Mouse (Mus musculus) limb, embryonic 15.5 days (tissue): ENCODE data around the gene Kcnk15. TPM values are rescaled to one million over a fixed set of nuclear protein-coding genes. Genes with fewer than 3 reads are reported as not detected.

Source experiments
- ATAC-seq: fragments of 200-750 bp; cut with Nextera tagmentation; 2 replicates; pipeline ENCODE4 v1.8.0; 2017; ENCODE audit warnings: low read depth, moderate TSS enrichment; ENCODE audit not compliant: insufficient number of reproducible peaks, low FRiP score, low TSS enrichment
- H3K27ac ChIP-seq: fragments of 300-500 bp; sonication (generic); 2 replicates; pipeline ENCODE4 v1.5.1; 2015; ENCODE audit warnings: moderate library complexity, mild to moderate bottlenecking, inconsistent platforms
- H3K27me3 ChIP-seq: fragments of 300-500 bp; sonication (generic); 2 replicates; pipeline ENCODE4 v1.6.1; 2015; ENCODE audit warnings: inconsistent platforms
- H3K36me3 ChIP-seq: fragments of 300-500 bp; sonication (generic); 2 replicates; pipeline ENCODE4 v1.6.1; 2015; ENCODE audit warnings: inconsistent platforms
- H3K4me1 ChIP-seq: fragments of 300-500 bp; sonication (generic); 2 replicates; pipeline ENCODE4 v1.6.1; 2015; ENCODE audit warnings: inconsistent platforms
- H3K4me2 ChIP-seq: fragments of 300-500 bp; sonication (generic); 2 replicates; pipeline ENCODE4 v1.6.1; 2015; ENCODE audit warnings: mild to moderate bottlenecking, inconsistent platforms
- H3K4me3 ChIP-seq: fragments of 300-500 bp; sonication (generic); 2 replicates; pipeline ENCODE4 v1.5.1; 2015; ENCODE audit warnings: mild to moderate bottlenecking, inconsistent platforms
- H3K9ac ChIP-seq: fragments of 300-500 bp; sonication (generic); 2 replicates; pipeline ENCODE4 v1.6.1; 2015; ENCODE audit warnings: inconsistent platforms
- H3K9me3 ChIP-seq: fragments of 300-500 bp; sonication (generic); 2 replicates; pipeline ENCODE4 v1.6.1; 2016; ENCODE audit warnings: inconsistent platforms
- WGBS: fragments of 180-500 bp; shearing (Covaris S2); methylation state at CpG from one replicate; pipeline ENCODE4 v1.1.7; 2015; 5-methylcytosine and 5-hydroxymethylcytosine counted together
- polyA plus RNA-seq: library from polyadenylated mRNA; unstranded; fragments of >200 nt; fragmentation: Nextera tagmentation; extraction: Ambion mirVana; gene quantifications from 2 replicates; pipeline ENCODE4 v1.2.1, GENCODE M21; 2015

The Kcnk15 gene
- polyA plus RNA-seq, 1 experiment from 2014 or later: not detected

- no peaks in the 10 kb centered on the region for H3K9me3 ChIP-seq
- no peak for ATAC-seq
- 73% methylated on average over 14 of the region's 14 CpGs for WGBS
- H3K36me3 ChIP-seq: no peaks in the 10 kb centered on the region
- H3K27me3 ChIP-seq: peaks cover 5% of the 10 kb centered on the region; the same call in 1 of the 2 replicates
- H3K4me3 ChIP-seq: no peak overlapping the region
- H3K4me2 ChIP-seq: no peak overlapping the region
- H3K27ac ChIP-seq: no peak overlapping the region
- H3K9ac ChIP-seq: no peak overlapping the region
- peaks cover 9% of the 10 kb centered on the region for H3K4me1 ChIP-seq
Observed at GRCm38 (mm10) chr2:163876830-163877498, 23.5 kb downstream of the Kcnk15 start.

GRCm38 (mm10) chr2:163880891-163881290 lies 27.4 kb downstream of the Kcnk15 start:
- no peak overlapping the region for H3K4me2 ChIP-seq
- no peaks in the 10 kb centered on the region for H3K36me3 ChIP-seq
- no peak overlapping the region for H3K4me3 ChIP-seq
- 79% methylated on average over 6 of the region's 6 CpGs for WGBS
- H3K4me1 ChIP-seq: 0 out of 2 replicates have a peak, but pooled peaks cover 3% of the 10 kb centered on the region
- no peaks in the 10 kb centered on the region for H3K9me3 ChIP-seq
- H3K9ac ChIP-seq: no peak overlapping the region
- no peak for ATAC-seq
- peaks cover 11% of the 10 kb centered on the region; the same call in 1 of the 2 replicates for H3K27me3 ChIP-seq
- no peak overlapping the region for H3K27ac ChIP-seq

DNA sequence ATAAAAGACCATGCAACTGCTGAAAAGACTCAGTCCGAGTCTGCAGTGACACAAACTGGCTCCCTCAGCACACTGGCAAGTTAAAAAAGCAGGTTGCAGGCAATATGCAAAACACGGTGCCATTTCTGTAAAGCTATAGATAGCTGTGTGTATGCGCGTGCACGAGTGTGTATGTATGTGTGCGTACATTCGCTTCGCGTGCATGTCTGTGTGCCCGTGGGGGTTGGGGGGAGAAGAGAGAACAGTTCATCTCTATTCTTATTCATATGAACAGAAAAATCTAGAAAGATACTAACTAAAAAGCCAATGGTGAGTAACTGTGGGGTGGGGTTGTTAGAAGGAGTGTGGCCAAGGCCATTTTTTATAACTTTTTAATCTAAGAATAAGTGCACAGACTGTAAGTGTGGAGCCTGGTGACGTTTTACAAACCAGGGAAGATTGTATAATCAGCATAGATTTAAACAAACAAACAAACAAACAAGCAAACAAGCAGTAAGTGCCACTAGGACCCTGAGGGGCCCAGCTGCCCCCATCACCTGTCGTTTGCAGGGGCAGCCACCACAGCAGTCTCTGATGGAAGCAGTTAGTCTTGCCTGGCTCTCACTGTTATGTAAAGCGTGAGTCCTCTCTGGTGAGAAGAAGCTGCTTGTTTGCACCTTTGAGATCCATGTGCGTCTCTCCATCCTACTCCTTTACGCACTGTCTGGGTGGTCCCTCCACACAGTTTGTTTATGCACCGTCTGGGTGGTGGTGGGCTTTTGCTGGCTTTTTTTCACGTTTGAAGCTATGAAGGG lies 29.6 kb downstream of the Kcnk15 start:
- no peak overlapping the region for H3K4me3 ChIP-seq
- H3K9me3 ChIP-seq: no peaks in the 10 kb centered on the region
- no peak for ATAC-seq
- H3K4me1 ChIP-seq: no peaks in the 10 kb centered on the region
- H3K27me3 ChIP-seq: peaks cover 11% of the 10 kb centered on the region; the same call in 1 of the 2 replicates
- no peak overlapping the region for H3K27ac ChIP-seq
- no peak overlapping the region for H3K4me2 ChIP-seq
- no peak overlapping the region for H3K9ac ChIP-seq
- H3K36me3 ChIP-seq: no peaks in the 10 kb centered on the region
- 63% methylated on average over 17 of the region's 17 CpGs for WGBS

DNA sequence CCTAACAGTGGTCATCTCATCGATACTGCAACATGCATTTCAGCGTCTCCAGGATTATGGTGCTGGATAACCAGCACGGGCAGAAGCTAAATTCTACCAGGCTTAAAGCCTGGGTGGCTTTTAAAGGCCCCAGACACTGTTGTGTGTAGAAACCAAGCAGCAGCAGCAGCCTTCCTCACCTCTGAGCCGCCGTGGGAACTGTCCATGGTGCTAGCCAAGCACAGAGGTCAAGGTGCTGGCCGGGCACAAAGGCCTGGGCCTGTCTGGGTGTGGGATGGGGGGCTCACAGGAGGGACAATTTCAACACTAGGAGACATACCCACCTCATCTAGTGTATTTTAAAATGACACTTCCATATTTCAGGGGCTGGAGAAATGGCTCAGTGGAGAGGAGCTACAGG lies 36.0 kb downstream of the Kcnk15 start:
- no peak overlapping the region for H3K27ac ChIP-seq
- no peaks in the 10 kb centered on the region for H3K27me3 ChIP-seq
- no peaks in the 10 kb centered on the region for H3K4me1 ChIP-seq
- ATAC-seq: no peak
- H3K9me3 ChIP-seq: no peaks in the 10 kb centered on the region
- H3K36me3 ChIP-seq: no peaks in the 10 kb centered on the region
- H3K4me3 ChIP-seq: no peak overlapping the region
- H3K4me2 ChIP-seq: no peak overlapping the region
- no peak overlapping the region for H3K9ac ChIP-seq
- WGBS: 34% methylated on average over 6 of the region's 6 CpGs

DNA sequence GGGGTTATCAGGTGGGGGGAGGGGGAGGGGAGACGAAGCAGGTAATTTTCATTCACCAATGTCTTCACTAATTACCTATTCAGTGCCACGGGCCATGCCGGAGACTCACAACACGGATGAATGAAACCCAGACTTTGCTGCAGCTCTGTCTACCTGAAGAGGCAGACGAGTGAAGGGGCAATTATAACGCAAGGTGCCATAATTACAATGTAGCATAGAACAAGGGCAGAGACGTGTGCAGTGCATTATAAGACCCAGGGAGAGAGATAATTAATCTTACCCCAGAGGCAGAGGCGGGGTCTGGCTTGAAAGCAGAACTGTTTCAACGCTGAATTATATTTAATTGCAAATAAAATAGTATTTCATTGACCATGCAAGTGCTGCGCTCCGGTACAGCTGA lies 37.1 kb downstream of the Kcnk15 start:
- no peak overlapping the region for H3K4me3 ChIP-seq
- H3K36me3 ChIP-seq: no peaks in the 10 kb centered on the region
- H3K27ac ChIP-seq: no peak overlapping the region
- no peak overlapping the region for H3K4me2 ChIP-seq
- no peak for ATAC-seq
- H3K9me3 ChIP-seq: no peaks in the 10 kb centered on the region
- no peak overlapping the region for H3K9ac ChIP-seq
- H3K4me1 ChIP-seq: no peaks in the 10 kb centered on the region
- H3K27me3 ChIP-seq: no peaks in the 10 kb centered on the region
- 54% methylated on average over 11 of the region's 11 CpGs for WGBS

- Histone ChIP-seq H3K4me1 (no peaks in the 10 kb centered on the region), H3K27ac (no peak overlapping the region), H3K4me3 (no peak overlapping the region), H3K27me3 (no peaks in the 10 kb centered on the region), H3K36me3 (no peaks in the 10 kb centered on the region), H3K9me3 (no peaks in the 10 kb centered on the region), H3K4me2 (no peak overlapping the region), H3K9ac (no peak overlapping the region)
- no peak for ATAC-seq
- WGBS: 88% methylated on average over 11 of the region's 11 CpGs
Observed at GRCm38 (mm10) chr2:163891271-163891670, 37.8 kb downstream of the Kcnk15 start.

- H3K9me3 ChIP-seq: no peaks in the 10 kb centered on the region
- no peak overlapping the region for H3K27ac ChIP-seq
- H3K36me3 ChIP-seq: no peaks in the 10 kb centered on the region
- H3K4me1 ChIP-seq: no peaks in the 10 kb centered on the region; the same call in 1 of the 2 replicates
- no peak overlapping the region for H3K4me2 ChIP-seq
- ATAC-seq: no peak
- no peaks in the 10 kb centered on the region for H3K27me3 ChIP-seq
- H3K4me3 ChIP-seq: no peak overlapping the region
- H3K9ac ChIP-seq: no peak overlapping the region
- 62% methylated on average over 7 of the region's 7 CpGs for WGBS
Observed at GRCm38 (mm10) chr2:163893446-163894370, 40.3 kb downstream of the Kcnk15 start.

DNA sequence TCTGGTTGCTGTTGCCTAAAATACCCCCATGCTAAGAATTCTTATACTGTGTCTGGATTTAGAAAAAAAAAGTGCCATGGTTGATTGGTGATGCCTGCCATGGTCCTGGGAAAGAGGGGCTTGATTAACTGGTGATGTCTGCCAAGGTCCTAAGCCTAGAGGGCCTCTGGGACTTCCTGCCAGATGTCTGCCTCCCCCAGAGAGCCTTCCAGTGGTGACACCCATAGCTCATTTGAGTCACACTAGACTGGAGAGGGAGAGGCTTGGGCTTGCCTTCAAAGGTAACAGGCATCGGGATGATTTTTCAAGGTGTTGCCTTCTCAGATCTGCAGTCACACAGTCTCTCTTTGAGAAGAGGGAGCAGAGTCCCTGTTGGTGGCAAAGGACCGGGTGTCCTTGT lies 41.7 kb downstream of the Kcnk15 start:
- H3K4me3 ChIP-seq: no peak overlapping the region
- peaks cover 4% of the 10 kb centered on the region for H3K4me1 ChIP-seq
- H3K36me3 ChIP-seq: no peaks in the 10 kb centered on the region
- H3K27me3 ChIP-seq: peaks cover 5% of the 10 kb centered on the region; the same call in 1 of the 2 replicates
- WGBS: 50% methylated on average over 2 of the region's 2 CpGs
- H3K4me2 ChIP-seq: no peak overlapping the region
- no peak overlapping the region for H3K9ac ChIP-seq
- no peak for ATAC-seq
- H3K27ac ChIP-seq: no peak overlapping the region
- H3K9me3 ChIP-seq: no peaks in the 10 kb centered on the region

GRCm38 (mm10) chr2:163897026-163897425 lies 43.6 kb downstream of the Kcnk15 start:
- H3K36me3 ChIP-seq: no peaks in the 10 kb centered on the region
- no peak overlapping the region for H3K4me2 ChIP-seq
- no peak overlapping the region for H3K4me3 ChIP-seq
- ATAC-seq: no peak
- H3K27me3 ChIP-seq: peaks cover 5% of the 10 kb centered on the region; the same call in 1 of the 2 replicates
- peaks cover 7% of the 10 kb centered on the region for H3K4me1 ChIP-seq
- 90% methylated on average over 7 of the region's 7 CpGs for WGBS
- no peak overlapping the region for H3K9ac ChIP-seq
- no peaks in the 10 kb centered on the region for H3K9me3 ChIP-seq
- H3K27ac ChIP-seq: no peak overlapping the region

GRCm38 (mm10) chr2:163897988-163898535 lies 44.6 kb downstream of the Kcnk15 start:
- H3K36me3 ChIP-seq: no peaks in the 10 kb centered on the region
- no peaks in the 10 kb centered on the region for H3K9me3 ChIP-seq
- ATAC-seq: no peak
- H3K4me1 ChIP-seq: peaks cover 7% of the 10 kb centered on the region
- H3K27me3 ChIP-seq: peaks cover 5% of the 10 kb centered on the region; the same call in 1 of the 2 replicates
- H3K27ac ChIP-seq: no peak overlapping the region
- H3K4me2 ChIP-seq: no peak overlapping the region
- H3K9ac ChIP-seq: no peak overlapping the region
- 61% methylated on average over 7 of the region's 7 CpGs for WGBS
- no peak overlapping the region for H3K4me3 ChIP-seq

GRCm38 (mm10) chr2:163899910-163900411 lies 46.5 kb downstream of the Kcnk15 start:
- WGBS: 38% methylated on average over 14 of the region's 14 CpGs
- no peak overlapping the region for H3K4me3 ChIP-seq
- H3K27me3 ChIP-seq: peaks cover 10% of the 10 kb centered on the region
- no peak for ATAC-seq
- H3K4me2 ChIP-seq: no peak overlapping the region
- no peaks in the 10 kb centered on the region for H3K36me3 ChIP-seq
- peaks cover 10% of the 10 kb centered on the region for H3K4me1 ChIP-seq
- H3K9ac ChIP-seq: no peak overlapping the region
- H3K27ac ChIP-seq: no peak overlapping the region
- no peaks in the 10 kb centered on the region for H3K9me3 ChIP-seq
